Mouse (Mus musculus) stomach, embryonic 14.5 days (tissue): ENCODE data around the gene Fam207a. TPM values are rescaled to one million over a fixed set of nuclear protein-coding genes. Genes with fewer than 3 reads are reported as not detected.

Experiments used
- ATAC-seq: fragments of 200-750 bp; cut with Nextera tagmentation; 2 replicates; pipeline ENCODE4 v1.8.0; 2017; ENCODE audit warnings: low read depth, moderate TSS enrichment; ENCODE audit not compliant: insufficient number of reproducible peaks, insufficient read depth, low FRiP score
- H3K27ac ChIP-seq: fragments of 300-500 bp; sonication (generic); 2 replicates; pipeline ENCODE4 v1.5.1; 2014; ENCODE audit warnings: mild to moderate bottlenecking, low read length, moderate library complexity, mixed read lengths
- H3K27me3 ChIP-seq: fragments of 300-500 bp; sonication (generic); 2 replicates; pipeline ENCODE4 v1.6.1; 2014; ENCODE audit warnings: low read length, control low read depth, mixed read lengths; ENCODE audit not compliant: control insufficient read depth, insufficient read depth
- H3K36me3 ChIP-seq: fragments of 300-500 bp; sonication (generic); 2 replicates; pipeline ENCODE4 v1.6.1; 2014; ENCODE audit warnings: mild to moderate bottlenecking, control low read depth, low read length, moderate library complexity, mixed read lengths; ENCODE audit not compliant: control insufficient read depth, insufficient read depth
- H3K4me1 ChIP-seq: fragments of 300-500 bp; sonication (generic); 2 replicates; pipeline ENCODE4 v1.6.1; 2014; ENCODE audit warnings: low read length, control low read depth, mixed read lengths; ENCODE audit not compliant: control insufficient read depth, insufficient read depth
- H3K4me2 ChIP-seq: fragments of 300-500 bp; sonication (generic); replicated peaks from 2 replicates; pipeline ENCODE4 v1.6.1; 2014; ENCODE audit warnings: low read depth, low read length, control low read depth
- H3K4me3 ChIP-seq: fragments of 300-500 bp; sonication (generic); 2 replicates; pipeline ENCODE4 v1.5.1; 2014; ENCODE audit warnings: low read depth, low read length, control low read depth
- H3K9ac ChIP-seq: fragments of 300-500 bp; sonication (generic); replicated peaks from 2 replicates; pipeline ENCODE4 v1.6.1; 2014; ENCODE audit warnings: low read depth, mild to moderate bottlenecking, control low read depth, low read length, moderate library complexity, mixed read lengths
- H3K9me3 ChIP-seq: fragments of 300-500 bp; sonication (generic); 2 replicates; pipeline ENCODE4 v1.6.1; 2016; ENCODE audit warnings: low read depth, low read length, control low read depth; ENCODE audit not compliant: control insufficient read depth
- WGBS: fragments of 180-500 bp; shearing (Covaris S2); extraction: QIAGEN DNeasy Blood & Tissue Kit; methylation state at CpG from one replicate; pipeline ENCODE4 v1.1.7; 2014; 5-methylcytosine and 5-hydroxymethylcytosine counted together
- polyA plus RNA-seq: library from polyadenylated mRNA; unstranded; fragments of >200 nt; fragmentation: Nextera tagmentation; extraction: Ambion mirVana; gene quantifications from 2 replicates; pipeline ENCODE4 v1.2.1, GENCODE M21; 2014

Fam207a gene
- polyA plus RNA-seq, 1 experiment from 2014 or later = 31.0 TPM

GRCm38 (mm10) chr10:77440286-77440685 is 75.3 kb downstream of the Fam207a start:
- no peak overlapping the region for H3K27ac ChIP-seq
- H3K27me3 ChIP-seq = no peaks in the 10 kb centered on the region
- H3K4me2 ChIP-seq = no peak overlapping the region
- H3K4me3 ChIP-seq = no peak overlapping the region
- ATAC-seq = no peak
- H3K9ac ChIP-seq = no peak overlapping the region
- H3K36me3 ChIP-seq = no peaks in the 10 kb centered on the region
- WGBS = 49% methylated on average over 6 of the region's 6 CpGs
- no peaks in the 10 kb centered on the region for H3K9me3 ChIP-seq
- peaks cover 11% of the 10 kb centered on the region; the same call in 1 of the 2 replicates for H3K4me1 ChIP-seq

GRCm38 (mm10) chr10:77439026-77439425 is 76.6 kb downstream of the Fam207a start:
- Histone ChIP-seq H3K36me3 (no peaks in the 10 kb centered on the region), H3K4me2 (no peak overlapping the region), H3K9ac (no peak overlapping the region), H3K4me1 (peaks cover 11% of the 10 kb centered on the region; the same call in 1 of the 2 replicates), H3K27ac (no peak overlapping the region), H3K9me3 (no peaks in the 10 kb centered on the region), H3K27me3 (no peaks in the 10 kb centered on the region), H3K4me3 (no peak overlapping the region)
- ATAC-seq = no peak
- WGBS = 72% methylated on average over 3 of the region's 3 CpGs

GRCm38 (mm10) chr10:77438021-77438420 is 77.6 kb downstream of the Fam207a start:
- Histone ChIP-seq H3K9me3 (no peaks in the 10 kb centered on the region), H3K27me3 (no peaks in the 10 kb centered on the region), H3K4me1 (peaks cover 11% of the 10 kb centered on the region; the same call in 1 of the 2 replicates), H3K27ac (no peak overlapping the region), H3K4me2 (no peak overlapping the region), H3K4me3 (no peak overlapping the region), H3K36me3 (no peaks in the 10 kb centered on the region), H3K9ac (no peak overlapping the region)
- no peak for ATAC-seq
- WGBS = 45% methylated on average over 1 of the region's 1 CpGs

Other genes starting within 250 kb of the Fam207a start
- 7.2 and 8.3 TPM in 2 replicates for gene Adarb1, start 97.5 kb downstream of the Fam207a start, polyA plus RNA-seq
- gene Itgb2, start 14.5 kb upstream of the Fam207a start, polyA plus RNA-seq = 2.7 and 3.1 TPM in 2 replicates
- gene Pttg1ip, start 65.9 kb upstream of the Fam207a start, polyA plus RNA-seq = 198 and 200 TPM in 2 replicates
- 324 and 346 TPM in 2 replicates for gene Sumo3, start 90.3 kb upstream of the Fam207a start, polyA plus RNA-seq
- gene Gm49325, start 90.4 kb upstream of the Fam207a start, polyA plus RNA-seq = 6.5 TPM in 1 of 2 replicates, not detected in the other
- 41.5 and 44.3 TPM in 2 replicates for gene Ube2g2, start 106.5 kb upstream of the Fam207a start, polyA plus RNA-seq
- 0.71 and 1.2 TPM in 2 replicates for gene Tspear, start 170.8 kb upstream of the Fam207a start, polyA plus RNA-seq
- gene Gm19402, start 175.0 kb upstream of the Fam207a start, polyA plus RNA-seq = not detected in 2 replicates
- gene Gm9508, start 181.4 kb upstream of the Fam207a start, polyA plus RNA-seq = not detected in 2 replicates
- not detected in 2 replicates for gene Gm10272, start 190.8 kb upstream of the Fam207a start, polyA plus RNA-seq
- not detected in 2 replicates for gene Gm10024, start 195.7 kb upstream of the Fam207a start, polyA plus RNA-seq
- gene Gm10142, start 200.0 kb upstream of the Fam207a start, polyA plus RNA-seq = not detected in 2 replicates
- not detected in 2 replicates for gene Krtap12-1, start 204.8 kb upstream of the Fam207a start, polyA plus RNA-seq
- not detected in 2 replicates for gene Gm10100, start 210.7 kb upstream of the Fam207a start, polyA plus RNA-seq
- gene Gm18596, start 226.9 kb upstream of the Fam207a start, polyA plus RNA-seq = not detected in 2 replicates
- not detected in 2 replicates for gene Gm9736, start 235.6 kb upstream of the Fam207a start, polyA plus RNA-seq
- gene Gm3233, start 243.9 kb upstream of the Fam207a start, polyA plus RNA-seq = not detected in 2 replicates